Mouse (Mus musculus): ENCODE data around the gene Ino80b. TPM values are rescaled to one million over a fixed set of nuclear protein-coding genes. Genes with fewer than 3 reads are reported as not detected.

The Ino80b gene
- polyA plus RNA-seq (2012; rRNA removed): 43.4 and 47.9 TPM in 2 replicates

DNA sequence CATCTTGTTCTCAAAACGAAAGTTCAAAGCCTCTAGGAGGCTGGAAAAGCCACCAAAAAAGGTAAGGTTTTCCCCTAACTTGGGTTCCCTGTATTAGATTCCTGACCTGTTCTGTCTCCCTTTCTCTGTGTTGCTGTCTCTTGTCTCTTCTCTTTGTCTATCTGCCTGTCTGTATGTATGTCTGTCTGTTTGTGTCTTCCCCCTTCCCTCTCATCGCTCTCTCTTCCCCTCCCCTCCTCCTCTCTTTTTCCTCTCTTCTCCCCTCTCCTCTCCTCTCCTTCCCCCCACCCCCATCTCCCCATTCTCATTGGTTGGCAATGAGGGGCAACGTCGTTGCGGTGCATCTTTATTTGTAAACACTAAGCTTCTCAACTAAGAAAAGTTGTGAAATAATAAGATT, at the start of gene Ino80b:
TSS of gene Ino80b (minus strand) at position 101 of the 400 bp plus-strand sequence.
- TF ChIP-seq POLR2A (IDR thresholded peaks at IDR 0.05; ENCODE audit: borderline replicate concordance, extremely low read depth, insufficient read depth, insufficient read length, poor library complexity, severe bottlenecking): no peak
- no peak for TF ChIP-seq CTCF (IDR thresholded peaks at IDR 0.05; ENCODE audit: borderline replicate concordance, extremely low read depth, insufficient read depth, insufficient read length)
- no peak for DNase-seq (ENCODE audit: low read depth)

DNA sequence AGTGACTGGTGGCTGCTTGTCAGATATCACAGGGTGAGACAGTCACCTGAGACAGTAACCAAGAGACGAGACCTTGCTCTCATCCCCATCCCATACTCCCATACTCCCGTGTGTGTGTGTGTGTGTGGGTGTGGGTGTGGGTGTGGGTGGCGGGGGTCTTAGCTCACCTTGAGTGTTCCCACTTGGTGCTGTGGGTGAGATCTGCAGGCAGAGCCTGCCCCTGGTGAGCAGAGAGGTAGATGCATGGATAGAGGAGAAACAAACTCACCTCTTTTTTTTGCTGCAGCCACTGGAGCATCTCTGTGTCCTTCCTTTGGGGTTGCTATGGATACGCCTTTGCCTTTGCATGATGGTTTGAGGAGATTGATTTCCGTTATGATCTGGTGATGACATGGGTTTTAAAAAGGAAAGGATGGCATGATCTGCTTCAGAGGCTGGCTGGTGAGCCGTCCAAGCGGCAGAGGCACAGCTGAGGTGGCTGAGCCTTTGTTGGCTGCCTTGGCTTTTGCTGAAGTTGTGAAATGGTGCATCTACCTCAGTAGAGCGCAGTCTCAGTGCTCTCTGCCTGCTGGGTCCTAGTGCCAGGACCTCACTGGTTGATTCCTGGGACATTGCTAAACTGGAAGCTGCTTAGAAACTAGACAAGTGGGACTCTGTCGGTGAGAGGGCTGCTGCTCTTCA, 47.1 kb upstream of the Ino80b start:
- DNase-seq (ENCODE audit: low read depth): peak; percentile 73

DNA sequence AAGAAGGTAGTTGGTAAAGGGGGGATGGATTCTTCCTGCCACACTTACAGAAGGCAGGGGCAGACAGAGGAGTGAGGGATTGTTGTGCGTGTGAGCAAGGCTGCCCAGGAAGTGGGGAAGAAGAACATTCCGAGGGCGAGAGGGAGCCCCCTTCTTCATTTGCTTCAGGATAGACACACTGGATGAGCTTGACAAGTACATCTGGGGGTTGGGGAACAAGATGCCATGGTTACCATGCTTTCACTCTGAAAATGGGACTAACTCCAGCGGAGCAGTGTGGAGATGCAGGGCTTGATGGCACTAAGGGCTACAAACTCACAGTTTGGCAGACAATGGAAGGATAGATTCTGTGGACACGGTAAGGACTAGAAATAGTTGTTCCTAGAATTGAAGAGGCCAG, 45.8 kb upstream of the Ino80b start:
- no peak for DNase-seq (ENCODE audit: low read depth)
- TF ChIP-seq CTCF (IDR thresholded peaks at IDR 0.05; ENCODE audit: borderline replicate concordance, extremely low read depth, insufficient read depth, insufficient read length): no peak
- no peak for TF ChIP-seq POLR2A (IDR thresholded peaks at IDR 0.05; ENCODE audit: borderline replicate concordance, extremely low read depth, insufficient read depth, insufficient read length, poor library complexity, severe bottlenecking)

More for the DNA sequence above, 47.1 kb upstream of the Ino80b start:
- TF ChIP-seq POLR2A (IDR thresholded peaks at IDR 0.05; ENCODE audit: borderline replicate concordance, extremely low read depth, insufficient read depth, insufficient read length, poor library complexity, severe bottlenecking) (0 out of 2 replicates have a peak, but pooled peaks have one; percentile 12), CTCF (IDR thresholded peaks at IDR 0.05; ENCODE audit: borderline replicate concordance, extremely low read depth, insufficient read depth, insufficient read length) (no peak)

DNA sequence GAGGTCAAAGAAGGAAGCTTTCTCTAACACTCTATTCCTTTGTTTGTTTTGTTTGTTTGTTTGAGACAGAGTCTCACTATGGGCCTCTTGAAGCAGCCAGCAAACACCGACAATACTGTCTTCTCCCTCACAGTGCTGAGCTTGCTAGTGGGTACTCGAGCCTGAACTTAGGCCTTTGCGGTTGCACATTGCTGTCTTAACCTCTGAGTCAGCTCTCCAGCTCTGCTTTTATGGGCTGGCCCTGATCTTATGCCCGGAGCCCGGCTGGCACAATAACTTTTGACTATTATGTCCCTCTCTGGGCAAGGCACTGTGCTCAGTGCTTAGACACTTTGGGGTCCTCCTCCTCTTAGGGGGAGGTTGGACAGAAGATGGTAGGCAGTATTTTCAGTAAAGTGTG, 44.6 kb upstream of the Ino80b start:
- DNase-seq (ENCODE audit: low read depth): no peak
- TF ChIP-seq CTCF (IDR thresholded peaks at IDR 0.05; ENCODE audit: borderline replicate concordance, extremely low read depth, insufficient read depth, insufficient read length) (no peak), POLR2A (IDR thresholded peaks at IDR 0.05; ENCODE audit: borderline replicate concordance, extremely low read depth, insufficient read depth, insufficient read length, poor library complexity, severe bottlenecking) (no peak)

DNA sequence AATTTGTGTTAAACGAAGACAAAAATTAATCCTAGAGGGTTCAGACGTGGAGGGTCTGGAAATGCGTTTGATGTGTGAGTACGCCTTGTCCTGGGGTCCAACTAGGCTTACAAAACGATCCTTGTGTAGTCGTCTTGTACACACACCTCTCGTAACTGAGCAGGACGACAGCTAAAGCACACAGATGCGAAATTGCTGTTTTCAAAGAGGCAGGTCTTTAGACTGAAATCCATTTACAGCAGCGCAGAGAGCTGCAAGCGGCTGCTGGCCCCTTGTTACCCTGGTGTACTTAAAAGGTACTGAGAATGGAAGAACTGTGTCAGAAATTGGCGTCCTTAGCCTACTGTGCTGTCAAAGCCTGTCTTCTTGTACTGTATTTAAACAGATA, 41.0 kb upstream of the Ino80b start:
- DNase-seq (ENCODE audit: low read depth): peak; percentile 68

DNA sequence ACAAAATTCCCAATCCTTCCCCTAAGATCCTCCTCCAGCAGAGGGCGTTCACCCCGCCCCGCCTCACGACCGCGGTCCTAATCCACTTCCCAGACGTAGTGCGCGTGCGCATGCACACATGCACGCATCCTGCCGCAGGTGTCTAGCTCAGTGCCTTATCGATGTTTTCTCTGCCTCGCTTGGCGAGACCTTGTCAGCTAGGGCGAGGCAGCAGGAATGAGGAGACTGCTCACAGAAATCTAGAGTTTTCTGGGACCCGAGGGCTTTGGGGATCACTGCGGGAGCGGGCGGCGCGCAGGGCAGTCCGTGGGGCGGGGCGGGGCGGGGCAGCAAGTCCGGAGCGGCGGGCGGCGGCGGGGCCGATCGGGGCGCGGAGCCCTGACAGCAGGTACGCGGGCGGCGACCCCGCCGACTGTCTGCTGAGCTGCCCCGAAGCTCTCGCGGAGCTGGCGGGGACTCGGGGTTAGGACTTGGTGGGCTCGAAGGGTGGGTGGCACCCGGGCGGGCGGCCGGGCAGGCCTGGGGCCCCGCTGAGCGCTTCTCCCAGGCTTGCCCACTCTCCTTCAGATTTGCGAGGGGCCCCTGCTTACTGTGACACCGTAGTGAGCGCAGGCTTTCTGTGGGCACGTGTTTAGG, 40.5 kb upstream of the Ino80b start, which contains the start of gene Dctn1:
TSS of gene Dctn1 (plus strand) at position 314 of the 636 bp plus-strand sequence.
- peak; percentile 80 for TF ChIP-seq CTCF (IDR thresholded peaks at IDR 0.05; ENCODE audit: borderline replicate concordance, extremely low read depth, insufficient read depth, insufficient read length)
- peak; percentile 72 for TF ChIP-seq POLR2A (IDR thresholded peaks at IDR 0.05; ENCODE audit: borderline replicate concordance, extremely low read depth, insufficient read depth, insufficient read length, poor library complexity, severe bottlenecking)

More for the DNA sequence above, 41.0 kb upstream of the Ino80b start:
- 0 out of 2 replicates have a peak, but pooled peaks have one; percentile 7 for TF ChIP-seq CTCF (IDR thresholded peaks at IDR 0.05; ENCODE audit: borderline replicate concordance, extremely low read depth, insufficient read depth, insufficient read length)
- no peak for TF ChIP-seq POLR2A (IDR thresholded peaks at IDR 0.05; ENCODE audit: borderline replicate concordance, extremely low read depth, insufficient read depth, insufficient read length, poor library complexity, severe bottlenecking)

DNA sequence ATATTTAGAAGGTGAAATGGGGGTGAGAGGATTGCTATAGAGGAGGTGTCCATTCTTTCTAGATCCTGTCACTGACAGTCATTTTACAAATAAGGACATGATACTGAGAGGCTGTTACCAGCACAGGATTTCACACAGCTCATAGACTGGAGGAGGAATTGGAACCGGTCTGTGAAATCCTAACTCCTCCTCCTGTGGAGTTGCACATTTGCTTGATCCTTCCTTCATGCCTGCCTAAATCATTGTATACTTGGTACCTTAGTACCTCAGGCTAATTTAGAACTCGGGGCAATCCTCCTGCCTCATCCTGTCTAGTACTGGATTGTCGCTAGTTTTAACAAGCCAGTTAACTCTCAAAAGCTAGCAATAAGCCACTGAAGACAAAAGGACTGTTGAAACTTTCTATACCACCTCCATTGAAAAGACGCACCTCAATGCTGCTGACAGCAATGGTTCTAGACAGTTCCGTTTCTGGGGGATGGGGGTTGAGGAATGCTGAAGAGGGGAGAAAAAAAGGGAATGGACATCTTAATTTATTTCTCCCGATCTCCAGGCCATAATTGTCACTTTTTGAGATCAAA, 39.9 kb upstream of the Ino80b start:
- DNase-seq (ENCODE audit: low read depth): no peak
- TF ChIP-seq CTCF (IDR thresholded peaks at IDR 0.05; ENCODE audit: borderline replicate concordance, extremely low read depth, insufficient read depth, insufficient read length) (no peak), POLR2A (IDR thresholded peaks at IDR 0.05; ENCODE audit: borderline replicate concordance, extremely low read depth, insufficient read depth, insufficient read length, poor library complexity, severe bottlenecking) (no peak)

More for the DNA sequence above, 40.5 kb upstream of the Ino80b start, which contains the start of gene Dctn1:
- peak; percentile 98 for DNase-seq (ENCODE audit: low read depth)

DNA sequence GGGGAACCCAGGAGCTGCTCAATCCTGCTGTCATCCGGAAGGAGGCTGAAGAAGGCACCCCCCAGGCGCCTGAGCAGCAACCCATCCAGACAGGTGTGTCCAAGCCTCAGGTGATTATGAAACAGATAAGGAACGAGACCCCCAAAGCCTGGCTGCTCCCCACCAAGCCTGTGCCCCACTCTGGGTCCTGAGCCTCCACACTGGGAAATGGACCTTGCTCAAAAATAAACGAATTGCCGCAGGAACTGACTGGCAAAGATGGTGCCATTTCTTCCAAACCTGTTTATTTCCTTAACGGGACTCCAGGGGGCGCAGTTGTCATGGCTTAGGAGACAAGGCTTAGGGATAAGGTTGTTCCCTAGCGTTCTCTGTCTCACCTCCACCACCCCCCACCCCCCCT, 37.5 kb upstream of the Ino80b start:
- TF ChIP-seq POLR2A (IDR thresholded peaks at IDR 0.05; ENCODE audit: borderline replicate concordance, extremely low read depth, insufficient read depth, insufficient read length, poor library complexity, severe bottlenecking): no peak
- peak; percentile 79 for TF ChIP-seq CTCF (IDR thresholded peaks at IDR 0.05; ENCODE audit: borderline replicate concordance, extremely low read depth, insufficient read depth, insufficient read length)
- DNase-seq (ENCODE audit: low read depth): peak; percentile 80

DNA sequence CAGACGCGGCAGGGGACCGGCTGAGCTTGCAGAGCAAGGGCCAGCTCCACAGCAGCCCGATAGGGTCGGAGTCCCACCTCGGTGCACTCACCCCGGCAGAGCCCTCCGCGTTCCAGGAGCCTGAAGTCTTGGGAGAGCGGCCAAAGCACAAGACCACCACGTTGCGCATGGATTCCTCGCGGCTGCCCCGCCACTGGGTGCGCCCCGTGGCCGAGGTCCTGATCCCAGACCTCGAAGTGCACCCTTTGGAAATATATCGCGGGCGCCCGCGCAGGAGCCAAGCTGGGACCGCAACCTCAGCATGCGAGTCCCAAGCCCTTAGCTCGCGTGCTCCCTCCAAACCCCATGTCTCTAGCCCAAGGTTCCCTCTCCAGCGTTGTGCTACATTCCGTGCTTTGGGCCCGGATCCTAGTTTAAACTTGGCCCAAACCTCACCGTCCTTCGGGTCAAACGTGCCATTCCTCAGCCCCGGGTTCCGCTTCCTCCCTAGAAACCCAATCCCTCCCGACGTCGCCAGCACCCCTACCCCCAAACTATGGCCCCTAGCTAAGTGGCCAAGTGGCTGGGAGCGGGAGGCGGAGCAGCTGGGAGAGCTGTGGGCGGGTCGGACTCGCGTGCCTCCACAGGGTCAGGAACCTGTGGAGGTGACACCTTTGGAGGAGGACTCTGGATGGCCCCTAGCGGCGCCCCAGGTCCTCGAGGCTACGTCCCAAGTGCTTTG, 36.9 kb upstream of the Ino80b start:
- TF ChIP-seq POLR2A (IDR thresholded peaks at IDR 0.05; ENCODE audit: borderline replicate concordance, extremely low read depth, insufficient read depth, insufficient read length, poor library complexity, severe bottlenecking): no peak
- TF ChIP-seq CTCF (IDR thresholded peaks at IDR 0.05; ENCODE audit: borderline replicate concordance, extremely low read depth, insufficient read depth, insufficient read length): no peak
- DNase-seq (ENCODE audit: low read depth): no peak

DNA sequence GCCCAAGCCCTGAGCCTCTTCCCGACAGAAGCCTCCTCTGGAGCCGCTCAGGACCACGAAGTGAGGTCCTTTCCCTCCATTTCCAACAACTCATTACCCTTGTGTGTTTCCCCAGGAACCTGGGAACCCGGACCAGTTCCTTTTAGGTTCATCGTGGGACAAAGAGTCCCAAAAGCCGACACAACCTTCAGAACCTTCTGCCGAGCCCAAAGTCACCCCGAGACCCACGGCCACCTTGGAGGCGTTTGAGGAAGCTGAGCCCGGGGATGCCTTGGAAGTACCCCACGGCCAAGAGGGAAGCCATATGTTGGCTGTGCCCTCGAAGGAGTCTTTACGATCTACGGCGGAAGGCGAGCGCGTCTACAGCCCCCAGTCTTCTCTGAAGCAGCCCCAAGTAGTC, 36.2 kb upstream of the Ino80b start:
- TF ChIP-seq CTCF (IDR thresholded peaks at IDR 0.05; ENCODE audit: borderline replicate concordance, extremely low read depth, insufficient read depth, insufficient read length) (no peak), POLR2A (IDR thresholded peaks at IDR 0.05; ENCODE audit: borderline replicate concordance, extremely low read depth, insufficient read depth, insufficient read length, poor library complexity, severe bottlenecking) (no peak)
- DNase-seq (ENCODE audit: low read depth): no peak

DNA sequence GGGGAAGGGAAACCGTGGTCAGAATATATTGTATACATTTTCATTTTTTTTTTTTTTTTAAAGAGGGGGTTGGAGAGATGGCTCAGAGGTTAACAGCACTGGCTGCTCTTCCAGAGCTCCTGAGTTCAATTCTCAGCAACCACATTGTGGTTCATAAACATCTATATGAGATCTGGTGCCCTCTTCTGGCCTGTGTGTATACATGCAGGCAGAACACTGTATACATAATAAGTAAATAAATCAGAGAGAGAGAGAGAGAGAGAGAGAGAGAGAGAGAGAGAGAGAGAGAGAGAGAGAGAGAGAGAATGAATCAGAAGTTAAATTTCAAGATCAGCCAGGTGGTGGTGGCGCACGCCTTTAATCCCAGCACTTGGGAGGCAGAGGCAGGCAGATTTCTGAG, 34.2 kb upstream of the Ino80b start:
- peak; percentile 18; the same call in 1 of the 2 replicates for TF ChIP-seq CTCF (IDR thresholded peaks at IDR 0.05; ENCODE audit: borderline replicate concordance, extremely low read depth, insufficient read depth, insufficient read length)
- peak; percentile 82 for DNase-seq (ENCODE audit: low read depth)

Measured in brain, embryonic 14.5 days (tissue).